Mouse (Mus musculus) embryonic facial prominence, embryonic 14.5 days (tissue): Measurements from ENCODE around the gene Btbd17. TPM values are rescaled to one million over a fixed set of nuclear protein-coding genes. Genes with fewer than 3 reads are reported as not detected.

ENCODE experiments used
- ATAC-seq: fragments of 200-750 bp; cut with Nextera tagmentation; 2 replicates; pipeline ENCODE4 v1.8.0; 2017; ENCODE audit warnings: low read depth, moderate number of reproducible peaks, moderate TSS enrichment
- DNase-seq: peaks from one replicate; pipeline ENCODE4 v3.0.0-alpha.2; 2015; ENCODE audit warnings: low spot score
- H3K27ac ChIP-seq: fragments of 300-500 bp; sonication (generic); replicated peaks from 2 replicates; pipeline ENCODE4 v1.5.1; 2014; ENCODE audit warnings: low read depth, mild to moderate bottlenecking, low read length, moderate library complexity
- H3K27me3 ChIP-seq: fragments of 300-500 bp; sonication (generic); replicated peaks from 2 replicates; pipeline ENCODE4 v1.6.1; 2014; ENCODE audit warnings: low read length; ENCODE audit not compliant: control insufficient read depth, insufficient read depth
- H3K36me3 ChIP-seq: fragments of 300-500 bp; sonication (generic); 2 replicates; pipeline ENCODE4 v1.6.1; 2014; ENCODE audit warnings: low read length, mixed read lengths; ENCODE audit not compliant: control insufficient read depth, insufficient read depth
- H3K4me1 ChIP-seq: fragments of 300-500 bp; sonication (generic); 2 replicates; pipeline ENCODE4 v1.6.1; 2014; ENCODE audit warnings: antibody characterized with exemption, low read length; ENCODE audit not compliant: control insufficient read depth, insufficient read depth
- H3K4me2 ChIP-seq: fragments of 300-500 bp; sonication (generic); 2 replicates; pipeline ENCODE4 v1.6.1; 2014; ENCODE audit warnings: low read depth, mild to moderate bottlenecking, low read length, moderate library complexity, mixed read lengths
- H3K4me3 ChIP-seq: fragments of 300-500 bp; sonication (generic); 2 replicates; pipeline ENCODE4 v1.5.1; 2014; ENCODE audit warnings: low read depth, mild to moderate bottlenecking, low read length
- H3K9ac ChIP-seq: fragments of 300-500 bp; sonication (generic); 2 replicates; pipeline ENCODE4 v1.6.1; 2014; ENCODE audit warnings: low read depth, mild to moderate bottlenecking, low read length, moderate library complexity, mixed read lengths
- H3K9me3 ChIP-seq: fragments of 300-500 bp; sonication (generic); 2 replicates; pipeline ENCODE4 v1.6.1; 2016; ENCODE audit warnings: low read length; ENCODE audit not compliant: control insufficient read depth
- WGBS: fragments of 180-500 bp; shearing (Covaris S2); extraction: QIAGEN DNeasy Blood & Tissue Kit; methylation state at CpG from one replicate; pipeline ENCODE4 v1.1.7; 2014; 5-methylcytosine and 5-hydroxymethylcytosine counted together
- polyA plus RNA-seq: library from polyadenylated mRNA; unstranded; fragments of >200 nt; fragmentation: Nextera tagmentation; extraction: Ambion mirVana; gene quantifications from 2 replicates; pipeline ENCODE4 v1.2.1, GENCODE M21; 2014

Gene Btbd17
- polyA plus RNA-seq, 1 experiment from 2014 or later, result 3.2 TPM

DNA sequence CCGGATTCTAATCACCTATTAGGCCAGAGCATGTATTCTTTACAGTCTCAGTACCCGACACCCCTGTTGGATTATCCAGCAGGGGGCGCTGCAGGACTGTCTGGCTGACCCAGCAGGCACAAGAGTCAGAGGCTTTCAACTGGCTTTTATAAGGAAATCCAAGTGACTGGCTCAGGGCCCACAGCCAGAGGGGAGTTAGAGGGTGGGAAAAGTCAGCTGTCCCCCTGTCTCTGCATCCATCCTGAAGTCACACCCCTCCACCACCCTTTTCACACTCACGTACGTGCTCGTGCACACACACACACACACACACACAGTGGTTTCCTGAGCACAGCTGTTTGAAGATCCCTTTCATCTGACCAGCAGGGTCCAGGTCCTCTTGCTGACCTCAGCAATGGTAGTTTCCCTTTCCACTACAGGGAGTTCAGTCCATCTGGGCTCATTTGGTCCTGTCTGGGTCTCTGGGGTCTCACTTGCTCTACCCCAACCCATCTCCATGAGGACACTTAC is 17.0 kb upstream of the Btbd17 start:
- Histone ChIP-seq H3K4me3 (no peak overlapping the region), H3K9ac (no peak overlapping the region), H3K4me1 (no peaks in the 10 kb centered on the region), H3K36me3 (no peaks in the 10 kb centered on the region), H3K4me2 (no peak overlapping the region), H3K27ac (no peak overlapping the region), H3K27me3 (no peaks in the 10 kb centered on the region), H3K9me3 (no peaks in the 10 kb centered on the region)
- peak; percentile 89 for DNase-seq
- ATAC-seq, result peak; percentile 80
- 16% methylated on average over 6 of the region's 6 CpGs for WGBS

DNA sequence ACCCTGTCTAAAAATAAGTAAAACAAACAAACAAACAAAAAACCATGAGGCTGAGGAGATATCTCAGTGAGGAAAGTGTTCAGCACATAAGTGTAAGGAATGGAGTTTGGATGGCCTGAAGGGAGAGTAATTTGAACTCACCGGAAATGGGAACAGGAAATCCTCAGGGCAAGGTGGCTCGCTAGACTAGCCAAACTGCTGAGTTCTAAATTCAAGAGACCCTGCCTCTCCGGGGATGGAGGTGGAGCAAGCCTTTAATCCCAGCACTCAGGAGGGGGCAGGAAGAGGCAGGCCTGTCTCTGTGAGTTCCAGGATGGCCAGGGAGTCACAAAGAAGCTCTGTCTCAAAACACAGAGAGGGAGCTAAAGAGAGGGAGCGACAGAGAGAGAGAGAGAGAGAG is 14.6 kb upstream of the Btbd17 start:
- H3K4me3 ChIP-seq, result no peak overlapping the region
- H3K9me3 ChIP-seq, result no peaks in the 10 kb centered on the region
- WGBS, result 3% methylated on average over 4 of the region's 4 CpGs
- H3K4me1 ChIP-seq, result no peaks in the 10 kb centered on the region
- H3K9ac ChIP-seq, result no peak overlapping the region
- H3K4me2 ChIP-seq, result no peak overlapping the region
- no peak for ATAC-seq
- H3K27me3 ChIP-seq, result no peaks in the 10 kb centered on the region
- DNase-seq, result no peak
- H3K27ac ChIP-seq, result no peak overlapping the region
- H3K36me3 ChIP-seq, result no peaks in the 10 kb centered on the region

- Histone ChIP-seq H3K9ac (no peak overlapping the region), H3K4me3 (no peak overlapping the region), H3K4me2 (no peak overlapping the region), H3K36me3 (no peaks in the 10 kb centered on the region), H3K27me3 (no peaks in the 10 kb centered on the region), H3K4me1 (no peaks in the 10 kb centered on the region), H3K9me3 (no peaks in the 10 kb centered on the region), H3K27ac (no peak overlapping the region)
- WGBS, result 85% methylated on average over 1 of the region's 1 CpGs
- no peak for DNase-seq
- no peak for ATAC-seq
Measured at GRCm38 (mm10) chr11:114809371-114809770, 13.6 kb upstream of the Btbd17 start.

- no peak for ATAC-seq
- WGBS, result 37% methylated on average over 10 of the region's 14 CpGs
- Histone ChIP-seq H3K4me1 (no peaks in the 10 kb centered on the region), H3K27ac (no peak overlapping the region), H3K9ac (no peak overlapping the region), H3K4me2 (no peak overlapping the region), H3K4me3 (no peak overlapping the region), H3K9me3 (no peaks in the 10 kb centered on the region), H3K27me3 (no peaks in the 10 kb centered on the region), H3K36me3 (no peaks in the 10 kb centered on the region)
- peak; percentile 57 for DNase-seq
Measured at GRCm38 (mm10) chr11:114807686-114808427, 12.1 kb upstream of the Btbd17 start.

- Histone ChIP-seq H3K4me2 (no peak overlapping the region), H3K27ac (no peak overlapping the region), H3K9ac (no peak overlapping the region), H3K4me3 (no peak overlapping the region), H3K27me3 (no peaks in the 10 kb centered on the region), H3K9me3 (no peaks in the 10 kb centered on the region), H3K36me3 (no peaks in the 10 kb centered on the region), H3K4me1 (no peaks in the 10 kb centered on the region)
- no peak for DNase-seq
- WGBS, result 55% methylated on average over 2 of the region's 2 CpGs
- no peak for ATAC-seq
Measured at GRCm38 (mm10) chr11:114807025-114807424, 11.3 kb upstream of the Btbd17 start.

- no peak overlapping the region for H3K9ac ChIP-seq
- no peaks in the 10 kb centered on the region for H3K27me3 ChIP-seq
- H3K9me3 ChIP-seq, result no peaks in the 10 kb centered on the region
- ATAC-seq (no peak), DNase-seq (no peak)
- H3K4me3 ChIP-seq, result no peak overlapping the region
- no peak overlapping the region for H3K27ac ChIP-seq
- H3K4me2 ChIP-seq, result no peak overlapping the region
- WGBS, result 37% methylated on average over 8 of the region's 8 CpGs
- no peaks in the 10 kb centered on the region for H3K36me3 ChIP-seq
- no peaks in the 10 kb centered on the region for H3K4me1 ChIP-seq
Measured at GRCm38 (mm10) chr11:114803990-114804389, 8.2 kb upstream of the Btbd17 start.

DNA sequence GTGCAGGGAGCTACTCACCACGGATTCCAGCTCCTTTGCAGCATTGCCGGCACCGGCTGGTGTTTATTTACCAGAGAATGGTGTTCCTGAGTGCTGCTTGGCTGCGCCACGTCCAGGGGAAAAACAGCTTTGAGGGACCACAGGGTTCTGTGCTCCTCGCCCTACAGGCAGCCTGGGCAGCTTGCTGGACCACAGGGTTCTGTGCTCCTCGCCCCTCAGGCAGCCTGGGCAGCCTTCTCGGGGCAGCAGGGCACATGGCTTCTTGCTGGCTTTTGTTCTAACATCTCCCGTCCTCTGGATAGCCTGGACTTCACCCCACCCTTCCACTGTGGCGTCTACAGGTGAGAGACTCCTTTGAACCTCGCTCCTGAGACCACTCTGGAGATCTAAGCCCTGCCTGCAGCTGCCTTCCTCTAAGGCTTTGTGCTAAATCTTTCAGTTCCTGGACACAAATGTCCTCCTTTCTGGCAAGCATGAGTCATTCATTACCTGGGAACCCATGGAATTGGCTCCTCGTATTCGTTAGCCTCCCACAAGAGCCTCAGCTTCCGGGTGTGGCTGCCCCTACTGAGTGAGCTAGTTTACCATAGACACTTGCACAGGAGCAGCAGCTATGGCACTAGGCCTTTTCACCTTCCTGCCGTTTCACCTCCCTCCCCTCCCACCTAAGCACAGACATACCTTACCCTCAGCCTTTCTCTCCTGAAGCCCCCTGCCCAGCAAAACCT is 7.0 kb upstream of the Btbd17 start:
- whole genome bisulfite sequencing, result 63% methylated on average over 15 of the region's 15 CpGs
- Histone ChIP-seq H3K4me3 (no peak overlapping the region), H3K9me3 (no peaks in the 10 kb centered on the region), H3K9ac (no peak overlapping the region), H3K4me1 (no peaks in the 10 kb centered on the region), H3K27me3 (no peaks in the 10 kb centered on the region), H3K4me2 (no peak overlapping the region), H3K36me3 (no peaks in the 10 kb centered on the region), H3K27ac (no peak overlapping the region)
- ATAC-seq (no peak), DNase-seq (no peak)

GRCm38 (mm10) chr11:114801906-114802305 is 6.2 kb upstream of the Btbd17 start:
- H3K4me2 ChIP-seq, result no peak overlapping the region
- no peaks in the 10 kb centered on the region for H3K36me3 ChIP-seq
- H3K4me1 ChIP-seq, result no peaks in the 10 kb centered on the region
- H3K27me3 ChIP-seq, result no peaks in the 10 kb centered on the region
- no peak for ATAC-seq
- no peaks in the 10 kb centered on the region for H3K9me3 ChIP-seq
- no peak overlapping the region for H3K4me3 ChIP-seq
- DNase-seq, result no peak
- no peak overlapping the region for H3K27ac ChIP-seq
- 95% methylated on average over 1 of the region's 1 CpGs for WGBS
- H3K9ac ChIP-seq, result no peak overlapping the region
